Mouse (Mus musculus) lung, embryonic 16.5 days (tissue): ENCODE results near the gene Ntsr1. TPM values are rescaled to one million over a fixed set of nuclear protein-coding genes. Genes with fewer than 3 reads are reported as not detected.
A peak's percentile ranks its signal among the peaks of the same experiment; 100 is the strongest.

Experiments used
- ATAC-seq: fragments of 200-750 bp; cut with Nextera tagmentation; 2 replicates; pipeline ENCODE4 v1.8.0; 2017; ENCODE audit warnings: low read depth, mild to moderate bottlenecking, moderate library complexity
- H3K27ac ChIP-seq: fragments of 300-500 bp; sonication (generic); 2 replicates; pipeline ENCODE4 v1.5.1; 2014; ENCODE audit warnings: mild to moderate bottlenecking, control low read depth, low read length
- H3K27me3 ChIP-seq: fragments of 300-500 bp; sonication (generic); 2 replicates; pipeline ENCODE4 v1.6.1; 2014; ENCODE audit warnings: low read depth, low read length, mixed read lengths; ENCODE audit not compliant: control insufficient read depth, insufficient read depth
- H3K36me3 ChIP-seq: fragments of 300-500 bp; sonication (generic); 2 replicates; pipeline ENCODE4 v1.6.1; 2014; ENCODE audit warnings: low read length; ENCODE audit not compliant: control insufficient read depth, insufficient read depth
- H3K4me1 ChIP-seq: fragments of 300-500 bp; sonication (generic); replicated peaks from 2 replicates; pipeline ENCODE4 v1.6.1; 2014; ENCODE audit warnings: low read length, mixed read lengths; ENCODE audit not compliant: control insufficient read depth, insufficient read depth
- H3K4me2 ChIP-seq: fragments of 300-500 bp; sonication (generic); 2 replicates; pipeline ENCODE4 v1.6.1; 2014; ENCODE audit warnings: low read depth, low read length, control low read depth
- H3K4me3 ChIP-seq: fragments of 300-500 bp; sonication (generic); 2 replicates; pipeline ENCODE4 v1.5.1; 2014; ENCODE audit warnings: mild to moderate bottlenecking, low read length, control low read depth
- H3K9ac ChIP-seq: fragments of 300-500 bp; sonication (generic); 2 replicates; pipeline ENCODE4 v1.6.1; 2014; ENCODE audit warnings: low read length, control low read depth
- H3K9me3 ChIP-seq: fragments of 300-500 bp; sonication (generic); 2 replicates; pipeline ENCODE4 v1.6.1; 2016; ENCODE audit warnings: low read length; ENCODE audit not compliant: control insufficient read depth
- WGBS: fragments of 180-500 bp; shearing (Covaris S2); extraction: QIAGEN DNeasy Blood & Tissue Kit; methylation state at CpG from one replicate; pipeline ENCODE4 v1.1.7; 2014; 5-methylcytosine and 5-hydroxymethylcytosine counted together
- polyA plus RNA-seq: library from polyadenylated mRNA; unstranded; fragments of >200 nt; fragmentation: Nextera tagmentation; extraction: Ambion mirVana; gene quantifications from 2 replicates; pipeline ENCODE4 v1.2.1, GENCODE M21; 2015

Ntsr1 gene
- polyA plus RNA-seq, 1 experiment from 2014 or later = 0.98 TPM

- Histone ChIP-seq H3K9me3 (peaks cover 4% of the 10 kb centered on the region; the same call in 1 of the 2 replicates), H3K36me3 (no peaks in the 10 kb centered on the region), H3K27ac (no peak overlapping the region), H3K27me3 (peaks cover 6% of the 10 kb centered on the region), H3K9ac (no peak overlapping the region), H3K4me1 (peaks cover 11% of the 10 kb centered on the region), H3K4me2 (no peak overlapping the region), H3K4me3 (no peak overlapping the region)
- WGBS = 32% methylated on average over 5 of the region's 5 CpGs
- no peak for ATAC-seq
Observed at GRCm38 (mm10) chr2:180563841-180564240, 64.1 kb downstream of the Ntsr1 start.

DNA sequence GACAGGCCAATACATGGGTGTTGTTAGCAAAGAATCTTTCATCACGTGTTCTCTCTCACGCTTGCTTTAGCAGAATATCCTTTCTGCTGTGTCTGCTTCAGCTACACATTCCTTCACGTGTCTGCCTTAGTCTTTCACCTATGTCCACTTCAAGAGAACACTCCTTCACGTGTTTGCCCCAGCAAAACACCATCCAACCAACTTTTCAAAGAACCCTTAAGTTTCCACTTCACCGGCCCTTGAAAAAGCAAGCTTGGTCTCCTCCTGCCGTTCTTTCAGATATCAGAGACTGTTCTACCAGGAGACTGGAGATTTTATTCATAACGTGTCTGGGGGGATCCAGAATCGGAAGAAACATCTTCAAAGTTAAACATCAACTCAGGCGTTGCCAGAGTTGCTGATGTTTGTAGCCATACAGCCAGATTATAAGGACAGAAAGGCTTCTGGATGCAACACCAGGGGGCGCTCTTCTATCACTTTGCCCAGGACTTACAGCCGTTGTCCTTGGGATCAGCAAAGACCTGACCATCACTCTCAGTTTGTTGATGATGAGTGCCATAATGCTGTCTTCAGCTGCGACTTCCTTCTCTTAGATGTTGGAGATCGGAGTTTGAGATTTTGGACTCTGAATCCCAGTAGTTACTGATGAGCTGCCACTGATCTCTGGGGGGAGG lies 66.6 kb downstream of the Ntsr1 start:
- WGBS = 18% methylated on average over 13 of the region's 13 CpGs
- peak; percentile 61 for ATAC-seq
- H3K27ac ChIP-seq = no peak overlapping the region
- H3K9ac ChIP-seq = no peak overlapping the region
- H3K9me3 ChIP-seq = no peaks in the 10 kb centered on the region
- peaks cover 6% of the 10 kb centered on the region for H3K27me3 ChIP-seq
- H3K4me2 ChIP-seq = no peak overlapping the region
- H3K36me3 ChIP-seq = no peaks in the 10 kb centered on the region
- H3K4me1 ChIP-seq = peaks cover 20% of the 10 kb centered on the region
- H3K4me3 ChIP-seq = no peak overlapping the region

DNA sequence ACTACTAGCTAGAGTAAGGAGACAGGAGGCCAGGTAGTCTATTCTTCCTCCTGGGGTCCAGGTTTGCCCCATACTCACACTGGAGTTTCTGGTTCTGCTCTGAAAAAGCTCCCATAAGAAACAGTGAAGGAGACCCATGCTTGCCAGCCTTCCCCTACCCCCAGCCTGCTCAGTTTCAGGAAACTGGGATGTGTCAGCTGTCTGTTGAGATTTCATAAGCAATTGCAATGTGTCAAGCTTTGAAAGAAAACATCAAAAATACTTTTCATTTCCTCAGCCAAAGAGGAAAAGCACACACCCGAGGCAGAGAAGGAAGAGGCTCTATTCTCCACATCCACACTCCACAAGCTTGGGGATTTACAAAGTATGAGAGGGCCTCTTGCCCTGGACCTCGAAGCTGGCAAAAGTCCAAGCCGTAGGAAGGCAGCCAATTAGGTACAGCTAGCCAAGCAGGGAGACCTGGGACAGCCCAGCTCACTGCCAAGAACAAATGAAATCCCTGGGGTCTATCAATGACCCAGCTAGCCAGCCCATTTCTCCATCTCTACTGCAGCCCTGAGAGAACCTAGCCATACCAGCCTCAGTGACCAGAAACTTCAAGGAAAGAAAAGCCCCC lies 69.4 kb downstream of the Ntsr1 start:
- WGBS = 8% methylated on average over 3 of the region's 3 CpGs
- H3K27ac ChIP-seq = no peak overlapping the region
- H3K9me3 ChIP-seq = no peaks in the 10 kb centered on the region
- no peaks in the 10 kb centered on the region for H3K36me3 ChIP-seq
- peaks cover 2% of the 10 kb centered on the region; the same call in 1 of the 2 replicates for H3K27me3 ChIP-seq
- ATAC-seq = peak; percentile 89
- H3K9ac ChIP-seq = no peak overlapping the region
- H3K4me2 ChIP-seq = no peak overlapping the region
- H3K4me1 ChIP-seq = peaks cover 20% of the 10 kb centered on the region
- no peak overlapping the region for H3K4me3 ChIP-seq

GRCm38 (mm10) chr2:180576482-180576881 lies 76.7 kb downstream of the Ntsr1 start:
- Histone ChIP-seq H3K36me3 (no peaks in the 10 kb centered on the region), H3K4me2 (no peak overlapping the region), H3K27ac (no peak overlapping the region), H3K4me3 (no peak overlapping the region), H3K9me3 (no peaks in the 10 kb centered on the region), H3K27me3 (no peaks in the 10 kb centered on the region; the same call in 1 of the 2 replicates), H3K9ac (no peak overlapping the region), H3K4me1 (no peaks in the 10 kb centered on the region)
- WGBS = 54% methylated on average over 4 of the region's 4 CpGs
- ATAC-seq = no peak

GRCm38 (mm10) chr2:180578686-180579085 lies 78.9 kb downstream of the Ntsr1 start:
- H3K27me3 ChIP-seq = no peaks in the 10 kb centered on the region; the same call in 1 of the 2 replicates
- peaks cover 7% of the 10 kb centered on the region for H3K4me1 ChIP-seq
- no peaks in the 10 kb centered on the region for H3K36me3 ChIP-seq
- H3K4me3 ChIP-seq = no peak overlapping the region
- no peak for ATAC-seq
- H3K9ac ChIP-seq = no peak overlapping the region
- no peak overlapping the region for H3K27ac ChIP-seq
- 3% methylated on average over 3 of the region's 3 CpGs for WGBS
- no peaks in the 10 kb centered on the region for H3K9me3 ChIP-seq
- H3K4me2 ChIP-seq = no peak overlapping the region

DNA sequence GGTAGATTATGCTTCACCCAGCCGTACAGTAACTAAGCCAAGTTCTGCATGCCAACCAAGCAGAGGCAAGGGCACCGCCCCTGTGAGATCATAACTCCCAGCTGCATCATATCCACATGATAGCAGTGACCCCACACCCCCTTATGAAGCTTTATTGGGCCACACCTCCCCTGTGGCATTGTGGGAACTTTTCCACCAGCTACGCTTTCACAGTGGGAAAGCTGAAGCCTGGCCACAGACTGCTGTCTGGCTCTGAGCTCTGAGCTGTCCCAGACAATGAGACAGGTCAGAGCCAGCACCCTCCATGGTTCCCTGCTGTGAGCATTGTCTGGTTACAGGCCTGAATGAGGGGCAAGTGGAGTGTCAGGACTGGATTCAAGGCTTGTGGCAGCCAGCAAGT lies 81.2 kb downstream of the Ntsr1 start, which contains the start of gene Mrgbp:
Gene Mrgbp (plus strand): TSS at position 303 of the 400 bp plus-strand sequence.
- H3K27me3 ChIP-seq = no peaks in the 10 kb centered on the region; the same call in 1 of the 2 replicates
- no peak within 1 kb of the TSS for H3K27ac ChIP-seq
- no peaks in the 10 kb centered on the region for H3K9me3 ChIP-seq
- no peak for ATAC-seq
- H3K9ac ChIP-seq = no peak within 1 kb of the TSS
- no peak within 1 kb of the TSS for H3K4me3 ChIP-seq
- 63% methylated on average over 3 of the region's 3 CpGs for WGBS
- H3K4me2 ChIP-seq = no peak within 1 kb of the TSS
- peaks cover 10% of the 10 kb centered on the region for H3K4me1 ChIP-seq
- H3K36me3 ChIP-seq = peaks cover 12% of the 10 kb centered on the region

GRCm38 (mm10) chr2:180582481-180583153 lies 82.8 kb downstream of the Ntsr1 start:
- H3K4me2 ChIP-seq = peak overlapping the region; percentile 94
- H3K36me3 ChIP-seq = peaks cover 16% of the 10 kb centered on the region
- H3K9ac ChIP-seq = peak overlapping the region; percentile 98
- H3K4me3 ChIP-seq = peak overlapping the region; percentile 84
- H3K27ac ChIP-seq = peak overlapping the region; percentile 61; the same call in 1 of the 2 replicates
- H3K27me3 ChIP-seq = no peaks in the 10 kb centered on the region; the same call in 1 of the 2 replicates
- under 1% methylated on average over 31 of the region's 57 CpGs for WGBS
- H3K4me1 ChIP-seq = peaks cover 10% of the 10 kb centered on the region
- no peaks in the 10 kb centered on the region for H3K9me3 ChIP-seq
- ATAC-seq = peak; percentile 85

DNA sequence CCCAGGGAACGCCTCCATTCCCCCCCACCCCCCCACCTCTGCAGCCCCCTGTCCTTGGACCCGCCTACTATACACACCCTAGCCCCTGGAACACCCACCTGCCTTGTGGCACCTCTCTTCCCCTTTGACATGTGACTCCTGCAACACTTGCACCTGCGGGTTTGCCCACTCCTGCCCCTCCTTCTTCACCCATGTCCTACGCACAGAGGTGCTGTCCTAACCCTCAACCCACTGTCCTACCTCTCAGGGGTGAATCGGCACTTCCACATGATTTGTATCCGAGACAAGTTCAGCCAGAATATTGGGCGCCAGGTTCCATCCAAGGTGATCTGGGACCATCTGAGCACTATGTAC lies 83.4 kb downstream of the Ntsr1 start:
- ATAC-seq = no peak; the same call in 1 of the 2 replicates
- peak overlapping the region; percentile 98 for H3K9ac ChIP-seq
- H3K4me1 ChIP-seq = peaks cover 10% of the 10 kb centered on the region
- H3K4me2 ChIP-seq = peak overlapping the region; percentile 94
- no peaks in the 10 kb centered on the region; the same call in 1 of the 2 replicates for H3K27me3 ChIP-seq
- peak overlapping the region; percentile 84 for H3K4me3 ChIP-seq
- H3K36me3 ChIP-seq = peaks cover 16% of the 10 kb centered on the region
- no peaks in the 10 kb centered on the region for H3K9me3 ChIP-seq
- no peak overlapping the region for H3K27ac ChIP-seq
- WGBS = 18% methylated on average over 7 of the region's 7 CpGs

- H3K9me3 ChIP-seq = no peaks in the 10 kb centered on the region
- H3K4me2 ChIP-seq = peak overlapping the region; percentile 59
- H3K27me3 ChIP-seq = no peaks in the 10 kb centered on the region
- peaks cover 35% of the 10 kb centered on the region for H3K36me3 ChIP-seq
- no peak; the same call in 1 of the 2 replicates for ATAC-seq
- H3K4me3 ChIP-seq = peak overlapping the region; percentile 97
- peaks cover 9% of the 10 kb centered on the region for H3K4me1 ChIP-seq
- WGBS = 49% methylated on average over 6 of the region's 6 CpGs
- peak overlapping the region; percentile 93 for H3K9ac ChIP-seq
- peak overlapping the region; percentile 92 for H3K27ac ChIP-seq
Observed at GRCm38 (mm10) chr2:180588736-180589122, 89.0 kb downstream of the Ntsr1 start.
